Mouse (Mus musculus): ENCODE data around the gene H2-Q4. TPM values are rescaled to one million over a fixed set of nuclear protein-coding genes. Genes with fewer than 3 reads are reported as not detected.
"Not testable (repeated sequence)": the region's sequence is repeated elsewhere in the genome, so short reads cannot be mapped to it uniquely, and the experiment has no call there.

H2-Q4 gene
- polyA plus RNA-seq (2012; rRNA removed) = 249 and 304 TPM in 2 replicates

GRCm38 (mm10) chr17:35379369-35379728 is at the start of gene H2-Q4:
Gene H2-Q4, plus strand, starts transcription at chr17:35379617.
- Histone ChIP-seq H3K27me3 (ENCODE audit: control insufficient read depth, insufficient read depth, low read length) (no peaks in the 10 kb centered on the region), H3K27ac (ENCODE audit: insufficient read depth, low read length) (peak within 1 kb of the TSS; percentile 92), H3K4me1 (ENCODE audit: control insufficient read depth, insufficient read depth, insufficient read length) (peaks cover 9% of the 10 kb centered on the region; the same call in 1 of the 2 replicates), H3K36me3 (ENCODE audit: control insufficient read depth, insufficient read depth, low read length) (peaks cover 14% of the 10 kb centered on the region), H3K4me3 (ENCODE audit: extremely low read depth, insufficient read depth, insufficient read length) (peak within 1 kb of the TSS; percentile 77)
- peak; percentile 94 to 97 for DNase-seq (ENCODE audit: low read depth in 1 of 2, low spot score in 2 of 2)
- no peak for TF ChIP-seq CTCF (IDR thresholded peaks at IDR 0.05; ENCODE audit: extremely low read depth, insufficient read depth, insufficient read length, insufficient replicate concordance)
- TF ChIP-seq POLR2A (IDR thresholded peaks at IDR 0.05; ENCODE audit: low read depth, low read length) = peak; percentile 99
- WGBS = under 1% methylated on average over 16 of the region's 16 CpGs

GRCm38 (mm10) chr17:35329714-35330113 is 49.7 kb upstream of the H2-Q4 start:
- DNase-seq (ENCODE audit: low read depth in 1 of 2, low spot score in 2 of 2); H3K4me3 ChIP-seq (ENCODE audit: extremely low read depth, insufficient read depth, insufficient read length); H3K27me3 ChIP-seq (ENCODE audit: control insufficient read depth, insufficient read depth, low read length); H3K27ac ChIP-seq (ENCODE audit: insufficient read depth, low read length); H3K36me3 ChIP-seq (ENCODE audit: control insufficient read depth, insufficient read depth, low read length); H3K4me1 ChIP-seq (ENCODE audit: control insufficient read depth, insufficient read depth, insufficient read length): not testable (repeated sequence)
- WGBS = 52% methylated on average over 3 of the region's 3 CpGs

GRCm38 (mm10) chr17:35331546-35331945 is 47.9 kb upstream of the H2-Q4 start:
- not testable (repeated sequence) for H3K27ac ChIP-seq (ENCODE audit: insufficient read depth, low read length); H3K4me3 ChIP-seq (ENCODE audit: extremely low read depth, insufficient read depth, insufficient read length); H3K36me3 ChIP-seq (ENCODE audit: control insufficient read depth, insufficient read depth, low read length); H3K27me3 ChIP-seq (ENCODE audit: control insufficient read depth, insufficient read depth, low read length); DNase-seq (ENCODE audit: low read depth in 1 of 2, low spot score in 2 of 2); H3K4me1 ChIP-seq (ENCODE audit: control insufficient read depth, insufficient read depth, insufficient read length)
- WGBS = 38% methylated on average over 6 of the region's 6 CpGs

- peaks cover 11% of the 10 kb centered on the region for H3K27me3 ChIP-seq (ENCODE audit: control insufficient read depth, insufficient read depth, low read length)
- 3% methylated on average over 38 of the region's 40 CpGs for WGBS
- peak in 1 of 2 experiments; percentile 8 for DNase-seq (ENCODE audit: low read depth in 1 of 2, low spot score in 2 of 2)
- H3K36me3 ChIP-seq (ENCODE audit: control insufficient read depth, insufficient read depth, low read length) = no peaks in the 10 kb centered on the region
- TF ChIP-seq POLR2A (IDR thresholded peaks at IDR 0.05; ENCODE audit: low read depth, low read length) = no peak
- TF ChIP-seq CTCF (IDR thresholded peaks at IDR 0.05; ENCODE audit: extremely low read depth, insufficient read depth, insufficient read length, insufficient replicate concordance) = no peak
- no peak within 1 kb of the TSS for H3K27ac ChIP-seq (ENCODE audit: insufficient read depth, low read length)
- peak within 1 kb of the TSS; percentile 68 for H3K4me3 ChIP-seq (ENCODE audit: extremely low read depth, insufficient read depth, insufficient read length)
- H3K4me1 ChIP-seq (ENCODE audit: control insufficient read depth, insufficient read depth, insufficient read length) = peaks cover 5% of the 10 kb centered on the region
Measured at GRCm38 (mm10) chr17:35342071-35342671, 37.2 kb upstream of the H2-Q4 start, which contains the start of gene H2-Q2. Gene H2-Q2, plus strand, starts transcription at chr17:35342242.

- DNase-seq (ENCODE audit: low read depth in 1 of 2, low spot score in 2 of 2) = peak in 1 of 2 experiments; percentile 4
- 4% methylated on average over 45 of the region's 46 CpGs for WGBS
- no peaks in the 10 kb centered on the region for H3K36me3 ChIP-seq (ENCODE audit: control insufficient read depth, insufficient read depth, low read length)
- no peak overlapping the region for H3K27ac ChIP-seq (ENCODE audit: insufficient read depth, low read length)
- TF ChIP-seq POLR2A (IDR thresholded peaks at IDR 0.05; ENCODE audit: low read depth, low read length) (no peak), CTCF (IDR thresholded peaks at IDR 0.05; ENCODE audit: extremely low read depth, insufficient read depth, insufficient read length, insufficient replicate concordance) (no peak)
- peaks cover 11% of the 10 kb centered on the region for H3K27me3 ChIP-seq (ENCODE audit: control insufficient read depth, insufficient read depth, low read length)
- peak overlapping the region; percentile 68 for H3K4me3 ChIP-seq (ENCODE audit: extremely low read depth, insufficient read depth, insufficient read length)
- peaks cover 5% of the 10 kb centered on the region for H3K4me1 ChIP-seq (ENCODE audit: control insufficient read depth, insufficient read depth, insufficient read length)
Measured at GRCm38 (mm10) chr17:35342711-35343476, 36.5 kb upstream of the H2-Q4 start.

- not testable (repeated sequence) for H3K27ac ChIP-seq (ENCODE audit: insufficient read depth, low read length); H3K4me1 ChIP-seq (ENCODE audit: control insufficient read depth, insufficient read depth, insufficient read length); H3K36me3 ChIP-seq (ENCODE audit: control insufficient read depth, insufficient read depth, low read length); DNase-seq (ENCODE audit: low read depth in 1 of 2, low spot score in 2 of 2); H3K4me3 ChIP-seq (ENCODE audit: extremely low read depth, insufficient read depth, insufficient read length); H3K27me3 ChIP-seq (ENCODE audit: control insufficient read depth, insufficient read depth, low read length)
Measured at GRCm38 (mm10) chr17:35347659-35348058, 31.8 kb upstream of the H2-Q4 start.

- 14% methylated on average over 6 of the region's 6 CpGs for WGBS
- H3K27ac ChIP-seq (ENCODE audit: insufficient read depth, low read length); H3K27me3 ChIP-seq (ENCODE audit: control insufficient read depth, insufficient read depth, low read length); H3K36me3 ChIP-seq (ENCODE audit: control insufficient read depth, insufficient read depth, low read length); H3K4me3 ChIP-seq (ENCODE audit: extremely low read depth, insufficient read depth, insufficient read length); DNase-seq (ENCODE audit: low read depth in 1 of 2, low spot score in 2 of 2); H3K4me1 ChIP-seq (ENCODE audit: control insufficient read depth, insufficient read depth, insufficient read length): not testable (repeated sequence)
Measured at GRCm38 (mm10) chr17:35353275-35353674, 26.1 kb upstream of the H2-Q4 start.
